Mouse (Mus musculus): ENCODE results near the gene Ccdc191. TPM values are rescaled to one million over a fixed set of nuclear protein-coding genes. Genes with fewer than 3 reads are reported as not detected.

Ccdc191 gene
- polyA plus RNA-seq, 1 experiment: 1.3 TPM

DNA sequence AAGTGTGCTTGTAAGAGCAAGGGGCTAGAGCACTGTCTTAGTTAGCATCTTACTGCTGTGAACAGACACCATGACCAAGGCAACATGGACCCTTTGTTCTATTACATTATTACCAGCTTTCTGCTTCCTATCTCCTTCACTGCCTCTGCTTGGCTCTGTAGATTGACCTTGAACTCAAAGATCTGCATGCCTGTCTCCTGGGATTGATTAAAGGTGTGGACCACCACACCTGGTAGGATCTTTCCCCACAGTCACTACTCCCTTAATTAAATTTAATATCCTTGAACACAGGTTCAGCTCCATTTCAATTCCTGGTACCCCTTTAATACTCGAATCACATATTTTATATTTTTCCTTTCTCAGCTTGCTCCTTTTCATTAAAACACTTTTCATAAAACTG lies 36.2 kb downstream of the Ccdc191 start:
- H3K27me3 ChIP-seq (ENCODE audit: control insufficient read depth, insufficient read depth, low read length): no peaks in the 10 kb centered on the region
- no peak for DNase-seq
- H3K36me3 ChIP-seq (ENCODE audit: control insufficient read depth, insufficient read depth, low read length): no peaks in the 10 kb centered on the region
- H3K4me1 ChIP-seq (replicated peaks; ENCODE audit: control insufficient read depth, insufficient read depth, low read length): no peaks in the 10 kb centered on the region
- H3K4me3 ChIP-seq (ENCODE audit: control insufficient read depth, insufficient read depth, low read length): no peak overlapping the region
- H3K27ac ChIP-seq (ENCODE audit: control insufficient read depth, insufficient read depth, low read length): no peak overlapping the region
- TF ChIP-seq POLR2A (IDR thresholded peaks at IDR 0.05; ENCODE audit: control insufficient read depth, extremely low read depth, insufficient read depth, low read length, poor library complexity): no peak
- no peak for TF ChIP-seq CTCF (IDR thresholded peaks at IDR 0.05; ENCODE audit: borderline replicate concordance, control insufficient read depth, extremely low read depth, insufficient read depth, low read length, poor library complexity)
- 95% methylated on average over 1 of the region's 1 CpGs for WGBS

DNA sequence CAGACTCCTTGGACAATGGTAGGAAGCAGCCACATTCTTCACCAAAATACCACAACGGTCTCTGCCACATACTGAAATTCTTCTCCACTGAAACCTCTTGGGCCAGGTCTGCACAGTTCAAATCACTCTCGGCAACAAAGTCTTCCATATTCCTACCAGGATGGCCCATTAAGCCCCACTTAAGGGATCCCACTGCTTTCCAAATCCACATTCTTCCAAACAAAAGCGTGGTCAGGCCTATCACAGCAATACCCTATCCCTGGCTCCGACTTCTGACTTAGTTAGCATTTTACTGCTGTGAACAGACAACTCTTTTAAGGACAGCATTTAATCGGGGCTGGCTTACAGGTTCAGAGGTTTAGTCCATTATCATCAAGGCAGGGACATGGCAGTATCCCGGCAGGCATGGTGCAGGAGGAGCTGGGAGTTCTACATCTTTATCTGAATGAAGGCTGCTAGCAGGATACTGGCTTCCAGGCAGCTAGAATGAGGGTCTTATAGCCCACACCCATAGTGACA lies 36.8 kb downstream of the Ccdc191 start, which contains the start of gene Qtrt2:
Qtrt2 (minus strand) TSS at position 469 of the 519 bp plus-strand sequence.
- 93% methylated on average over 6 of the region's 6 CpGs for WGBS
- H3K4me3 ChIP-seq (ENCODE audit: control insufficient read depth, insufficient read depth, low read length): no peak within 1 kb of the TSS
- no peaks in the 10 kb centered on the region for H3K27me3 ChIP-seq (ENCODE audit: control insufficient read depth, insufficient read depth, low read length)
- DNase-seq: no peak
- H3K4me1 ChIP-seq (replicated peaks; ENCODE audit: control insufficient read depth, insufficient read depth, low read length): no peaks in the 10 kb centered on the region
- H3K36me3 ChIP-seq (ENCODE audit: control insufficient read depth, insufficient read depth, low read length): no peaks in the 10 kb centered on the region
- no peak for TF ChIP-seq POLR2A (IDR thresholded peaks at IDR 0.05; ENCODE audit: control insufficient read depth, extremely low read depth, insufficient read depth, low read length, poor library complexity)
- no peak for TF ChIP-seq CTCF (IDR thresholded peaks at IDR 0.05; ENCODE audit: borderline replicate concordance, control insufficient read depth, extremely low read depth, insufficient read depth, low read length, poor library complexity)
- H3K27ac ChIP-seq (ENCODE audit: control insufficient read depth, insufficient read depth, low read length): no peak within 1 kb of the TSS

DNA sequence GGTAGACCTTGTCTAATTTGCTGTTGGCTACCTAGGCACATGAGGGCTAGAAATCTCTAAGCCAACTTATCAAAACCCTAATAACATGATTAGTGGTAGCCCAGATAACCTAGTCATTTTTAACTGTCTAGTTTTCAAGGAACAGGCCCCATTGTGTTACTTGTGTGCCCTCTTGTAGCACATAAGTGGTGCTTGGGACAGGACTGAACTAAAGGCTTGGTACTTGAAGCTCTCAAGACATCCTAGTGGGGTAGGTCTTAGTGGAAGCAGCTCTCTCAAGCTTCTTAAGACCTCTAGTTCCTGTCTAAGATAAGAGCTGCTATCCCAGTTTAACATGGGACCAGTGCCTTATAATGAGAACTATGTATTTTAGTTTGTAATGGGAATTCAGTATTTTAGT lies 41.0 kb downstream of the Ccdc191 start:
- TF ChIP-seq POLR2A (IDR thresholded peaks at IDR 0.05; ENCODE audit: control insufficient read depth, extremely low read depth, insufficient read depth, low read length, poor library complexity): no peak
- no peak for TF ChIP-seq CTCF (IDR thresholded peaks at IDR 0.05; ENCODE audit: borderline replicate concordance, control insufficient read depth, extremely low read depth, insufficient read depth, low read length, poor library complexity)
- no peak overlapping the region for H3K4me3 ChIP-seq (ENCODE audit: control insufficient read depth, insufficient read depth, low read length)
- H3K27me3 ChIP-seq (ENCODE audit: control insufficient read depth, insufficient read depth, low read length): no peaks in the 10 kb centered on the region
- no peaks in the 10 kb centered on the region for H3K4me1 ChIP-seq (replicated peaks; ENCODE audit: control insufficient read depth, insufficient read depth, low read length)
- DNase-seq: no peak
- no peaks in the 10 kb centered on the region for H3K36me3 ChIP-seq (ENCODE audit: control insufficient read depth, insufficient read depth, low read length)
- H3K27ac ChIP-seq (ENCODE audit: control insufficient read depth, insufficient read depth, low read length): no peak overlapping the region

DNA sequence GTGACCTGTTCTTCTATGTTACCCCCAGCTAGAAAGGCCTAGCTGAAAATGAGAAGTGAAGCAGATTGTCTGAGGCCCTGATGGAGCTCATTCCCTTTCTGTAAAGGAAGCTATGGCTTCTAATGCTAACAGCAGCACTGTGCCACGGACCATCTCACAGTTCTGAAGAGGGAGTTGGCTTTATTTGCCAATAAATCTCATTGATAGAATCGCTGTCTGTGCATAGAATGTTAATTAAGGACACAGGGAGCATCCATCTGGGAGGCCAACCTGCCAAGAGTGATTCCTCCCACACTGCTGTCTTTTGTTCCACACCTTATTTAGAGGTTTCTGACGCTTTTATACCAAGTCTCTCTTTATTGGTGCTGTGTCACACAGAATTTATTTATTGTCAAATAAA lies 41.9 kb downstream of the Ccdc191 start:
- H3K4me3 ChIP-seq (ENCODE audit: control insufficient read depth, insufficient read depth, low read length): no peak overlapping the region
- no peaks in the 10 kb centered on the region for H3K36me3 ChIP-seq (ENCODE audit: control insufficient read depth, insufficient read depth, low read length)
- no peaks in the 10 kb centered on the region for H3K27me3 ChIP-seq (ENCODE audit: control insufficient read depth, insufficient read depth, low read length)
- no peak for DNase-seq
- 95% methylated on average over 3 of the region's 3 CpGs for WGBS
- TF ChIP-seq CTCF (IDR thresholded peaks at IDR 0.05; ENCODE audit: borderline replicate concordance, control insufficient read depth, extremely low read depth, insufficient read depth, low read length, poor library complexity) (no peak), POLR2A (IDR thresholded peaks at IDR 0.05; ENCODE audit: control insufficient read depth, extremely low read depth, insufficient read depth, low read length, poor library complexity) (no peak)
- H3K27ac ChIP-seq (ENCODE audit: control insufficient read depth, insufficient read depth, low read length): no peak overlapping the region
- no peaks in the 10 kb centered on the region for H3K4me1 ChIP-seq (replicated peaks; ENCODE audit: control insufficient read depth, insufficient read depth, low read length)

DNA sequence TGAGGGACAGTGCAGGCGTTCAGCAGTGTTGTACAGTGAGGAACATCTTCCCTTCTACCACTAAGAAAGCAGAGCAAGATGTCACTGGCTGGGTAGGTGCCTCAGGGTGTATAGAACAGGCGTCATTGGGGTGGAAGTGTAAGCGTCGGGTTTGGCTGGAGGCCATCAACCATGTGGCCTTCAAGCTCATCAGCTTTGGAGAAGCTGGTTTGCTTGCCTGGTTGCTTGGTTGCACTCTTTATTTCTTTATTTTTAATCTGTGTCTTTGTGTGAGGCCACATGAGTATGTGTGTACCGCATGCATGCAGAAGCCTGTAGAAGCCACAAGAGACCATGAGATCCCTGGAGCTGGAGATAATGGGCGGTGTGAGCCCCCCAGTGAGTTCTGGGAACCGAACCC lies 42.7 kb downstream of the Ccdc191 start:
- H3K4me3 ChIP-seq (ENCODE audit: control insufficient read depth, insufficient read depth, low read length): no peak overlapping the region
- H3K27ac ChIP-seq (ENCODE audit: control insufficient read depth, insufficient read depth, low read length): no peak overlapping the region
- no peaks in the 10 kb centered on the region for H3K4me1 ChIP-seq (replicated peaks; ENCODE audit: control insufficient read depth, insufficient read depth, low read length)
- H3K27me3 ChIP-seq (ENCODE audit: control insufficient read depth, insufficient read depth, low read length): no peaks in the 10 kb centered on the region
- H3K36me3 ChIP-seq (ENCODE audit: control insufficient read depth, insufficient read depth, low read length): no peaks in the 10 kb centered on the region
- TF ChIP-seq CTCF (IDR thresholded peaks at IDR 0.05; ENCODE audit: borderline replicate concordance, control insufficient read depth, extremely low read depth, insufficient read depth, low read length, poor library complexity): no peak
- no peak for TF ChIP-seq POLR2A (IDR thresholded peaks at IDR 0.05; ENCODE audit: control insufficient read depth, extremely low read depth, insufficient read depth, low read length, poor library complexity)
- WGBS: 92% methylated on average over 7 of the region's 7 CpGs
- no peak for DNase-seq

DNA sequence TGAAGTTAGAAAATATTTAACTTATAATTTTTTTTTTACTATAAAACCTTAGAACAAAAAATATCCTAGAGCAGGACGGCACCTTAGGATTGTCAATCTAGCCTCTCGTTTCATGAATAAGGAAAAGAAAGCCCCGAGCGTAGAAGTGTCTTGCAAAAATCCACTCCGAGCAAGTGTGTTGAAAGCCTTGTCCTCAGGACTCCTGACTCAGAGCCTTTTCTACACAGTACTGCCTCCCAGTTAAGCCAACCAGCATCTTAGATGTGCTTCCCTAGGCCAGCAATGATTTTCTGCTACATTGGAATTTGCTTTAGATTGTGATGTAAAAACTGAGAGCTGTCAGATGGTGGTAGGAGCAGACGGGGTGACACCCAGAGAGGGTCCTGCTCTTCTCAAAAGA lies 43.4 kb downstream of the Ccdc191 start:
- TF ChIP-seq CTCF (IDR thresholded peaks at IDR 0.05; ENCODE audit: borderline replicate concordance, control insufficient read depth, extremely low read depth, insufficient read depth, low read length, poor library complexity) (no peak), POLR2A (IDR thresholded peaks at IDR 0.05; ENCODE audit: control insufficient read depth, extremely low read depth, insufficient read depth, low read length, poor library complexity) (no peak)
- Histone ChIP-seq H3K4me1 (replicated peaks; ENCODE audit: control insufficient read depth, insufficient read depth, low read length) (no peaks in the 10 kb centered on the region), H3K4me3 (ENCODE audit: control insufficient read depth, insufficient read depth, low read length) (no peak overlapping the region), H3K36me3 (ENCODE audit: control insufficient read depth, insufficient read depth, low read length) (no peaks in the 10 kb centered on the region), H3K27ac (ENCODE audit: control insufficient read depth, insufficient read depth, low read length) (no peak overlapping the region), H3K27me3 (ENCODE audit: control insufficient read depth, insufficient read depth, low read length) (no peaks in the 10 kb centered on the region)
- WGBS: 94% methylated on average over 6 of the region's 6 CpGs
- DNase-seq: no peak

DNA sequence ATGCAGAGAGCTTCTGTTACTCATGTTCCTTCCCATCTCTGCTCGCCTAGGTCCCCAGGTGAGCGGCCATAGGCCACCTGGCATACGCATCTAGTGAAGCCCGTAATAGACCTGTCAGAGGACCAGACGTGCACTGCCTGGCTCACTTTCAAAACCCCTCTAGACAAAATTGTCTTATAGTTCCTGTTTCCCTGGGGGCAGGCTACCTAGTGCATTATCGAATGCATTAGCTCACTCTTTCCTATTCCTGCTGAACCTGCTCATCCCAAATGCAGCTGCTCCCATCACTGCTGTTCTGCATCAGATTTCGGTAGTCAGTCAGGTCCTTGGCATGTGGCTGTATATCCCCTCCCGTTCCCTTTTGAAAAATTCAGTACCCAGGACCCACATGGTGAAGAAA lies 45.3 kb downstream of the Ccdc191 start:
- no peaks in the 10 kb centered on the region for H3K4me1 ChIP-seq (replicated peaks; ENCODE audit: control insufficient read depth, insufficient read depth, low read length)
- TF ChIP-seq POLR2A (IDR thresholded peaks at IDR 0.05; ENCODE audit: control insufficient read depth, extremely low read depth, insufficient read depth, low read length, poor library complexity) (no peak), CTCF (IDR thresholded peaks at IDR 0.05; ENCODE audit: borderline replicate concordance, control insufficient read depth, extremely low read depth, insufficient read depth, low read length, poor library complexity) (no peak)
- H3K27ac ChIP-seq (ENCODE audit: control insufficient read depth, insufficient read depth, low read length): no peak overlapping the region
- H3K27me3 ChIP-seq (ENCODE audit: control insufficient read depth, insufficient read depth, low read length): no peaks in the 10 kb centered on the region
- H3K4me3 ChIP-seq (ENCODE audit: control insufficient read depth, insufficient read depth, low read length): no peak overlapping the region
- no peaks in the 10 kb centered on the region for H3K36me3 ChIP-seq (ENCODE audit: control insufficient read depth, insufficient read depth, low read length)
- no peak for DNase-seq
- WGBS: 96% methylated on average over 8 of the region's 8 CpGs
